Mouse (Mus musculus) CH12.LX (cell line): Measurements from ENCODE around the gene P4ha2. TPM values are rescaled to one million over a fixed set of nuclear protein-coding genes. Genes with fewer than 3 reads are reported as not detected.

Experiments
- DNase-seq: peaks from one replicate; pipeline ENCODE4 v3.0.0-alpha.2; 2013; ENCODE audit errors: extremely low read depth
- H3K27ac ChIP-seq: 2 replicates; pipeline ENCODE4 v1.5.1; 2012; ENCODE audit warnings: low read depth, mild to moderate bottlenecking, control low read depth, moderate library complexity; ENCODE audit not compliant: insufficient read depth
- H3K27me3 ChIP-seq: replicated peaks from 2 replicates; pipeline ENCODE3; 2012; ENCODE audit warnings: inconsistent platforms
- H3K36me3 ChIP-seq, 2 experiments: replicated peaks in 1 of 2; 2 replicates each; pipeline versions ENCODE3 to v1.6.1; 2012; ENCODE audit warnings: inconsistent platforms in 1 of 2, low read length in 1 of 2, mild to moderate bottlenecking in 1 of 2, mixed read lengths in 1 of 2, moderate library complexity in 1 of 2; ENCODE audit not compliant: control insufficient read depth in 1 of 2, insufficient read depth in 1 of 2
- H3K4me1 ChIP-seq, 2 experiments: 2 replicates each; pipeline ENCODE4 v1.6.1; 2012; ENCODE audit warnings: inconsistent platforms in 1 of 2, moderate library complexity in 1 of 2; ENCODE audit not compliant: insufficient read depth in 2 of 2, control insufficient read depth in 1 of 2
- H3K4me2 ChIP-seq: 2 replicates; pipeline ENCODE4 v1.6.1; 2012; ENCODE audit warnings: low read depth, mild to moderate bottlenecking, control low read depth; ENCODE audit not compliant: poor library complexity, insufficient read depth, severe bottlenecking
- H3K4me3 ChIP-seq, 3 experiments: fragments of 150-350 bp in 1 of 3; sonication (generic) in 1 of 3; replicated peaks in 1 of 3; 2 replicates each; pipeline versions ENCODE3 to v1.5.1; 2011 to 2012; ENCODE audit warnings: low read depth in 2 of 3, low read length in 2 of 3, mild to moderate bottlenecking in 2 of 3, moderate library complexity in 2 of 3, control low read depth in 1 of 3, improper control_type of control experiment in 1 of 3, inconsistent platforms in 1 of 3, mixed read lengths in 1 of 3; ENCODE audit not compliant: poor library complexity in 1 of 3
- H3K79me2 ChIP-seq: replicated peaks from 2 replicates; pipeline ENCODE4 v1.6.1; 2012; ENCODE audit warnings: mild to moderate bottlenecking, moderate library complexity; ENCODE audit not compliant: control insufficient read depth, poor library complexity, insufficient read depth, severe bottlenecking; ENCODE audit errors: extremely low read depth
- H3K9ac ChIP-seq: 2 replicates; pipeline ENCODE4 v1.6.1; 2012; ENCODE audit warnings: low read depth, mild to moderate bottlenecking, control low read depth, moderate library complexity; ENCODE audit not compliant: insufficient read depth
- H3K9me3 ChIP-seq: replicated peaks from 2 replicates; pipeline ENCODE3; 2012; ENCODE audit warnings: low read length, inconsistent platforms, mixed read lengths
- BHLHE40 ChIP-seq: IDR thresholded peaks from 2 replicates; pipeline ENCODE4 v1.6.1; 2011; ENCODE audit warnings: mild to moderate bottlenecking, low read depth, low read length, improper control_type of control experiment
- CHD1 ChIP-seq: IDR thresholded peaks from 2 replicates; pipeline ENCODE4 v1.6.1; 2012; ENCODE audit warnings: low read depth, low read length, improper control_type of control experiment, inconsistent platforms
- CHD2 ChIP-seq: IDR thresholded peaks from 2 replicates; pipeline ENCODE4 v1.6.1; 2011; ENCODE audit warnings: low read length, improper control_type of control experiment
- E2F4 ChIP-seq: IDR thresholded peaks from 2 replicates; pipeline ENCODE4 v1.6.1; 2011; ENCODE audit warnings: low read depth, low read length, improper control_type of control experiment; ENCODE audit not compliant: insufficient replicate concordance
- GABPA ChIP-seq: IDR thresholded peaks from 2 replicates; pipeline ENCODE4 v1.6.1; 2012; ENCODE audit warnings: low read depth, low read length, improper control_type of control experiment, inconsistent platforms; ENCODE audit not compliant: insufficient replicate concordance
- MAFK ChIP-seq: IDR thresholded peaks from 2 replicates; pipeline ENCODE4 v1.6.1; 2011; ENCODE audit warnings: low read length, improper control_type of control experiment; ENCODE audit not compliant: insufficient replicate concordance
- MAZ ChIP-seq: IDR thresholded peaks from 2 replicates; pipeline ENCODE4 v1.6.1; 2012; ENCODE audit warnings: low read depth, mild to moderate bottlenecking, inconsistent platforms, low read length, improper control_type of control experiment, moderate library complexity
- MEF2A ChIP-seq: IDR thresholded peaks from 2 replicates; pipeline ENCODE4 v1.6.1; 2014; ENCODE audit warnings: low read depth, mild to moderate bottlenecking, inconsistent platforms, low read length, improper control_type of control experiment, borderline replicate concordance
- MXI1 ChIP-seq: IDR thresholded peaks from 2 replicates; pipeline ENCODE4 v1.6.1; 2011; ENCODE audit warnings: mild to moderate bottlenecking, low read depth, low read length, improper control_type of control experiment
- POLR2A ChIP-seq: IDR thresholded peaks from 2 replicates; pipeline ENCODE4 v1.6.1; 2011; ENCODE audit warnings: low read depth, mild to moderate bottlenecking, improper control_type of control experiment, low read length
- POLR2AphosphoS2 ChIP-seq: IDR thresholded peaks from 2 replicates; pipeline ENCODE4 v1.6.1; 2011; ENCODE audit warnings: low read depth, low read length, improper control_type of control experiment
- RAD21 ChIP-seq: IDR thresholded peaks from 2 replicates; pipeline ENCODE4 v1.6.1; 2011; ENCODE audit warnings: low read depth, mild to moderate bottlenecking, low read length, improper control_type of control experiment, moderate library complexity
- RCOR1 ChIP-seq: conservative IDR thresholded peaks from 2 replicates; pipeline ENCODE4 v1.6.1; 2012; ENCODE audit warnings: low read depth, mild to moderate bottlenecking, inconsistent platforms, low read length, improper control_type of control experiment
- SIN3A ChIP-seq: IDR thresholded peaks from 2 replicates; pipeline ENCODE4 v1.6.1; 2012; ENCODE audit warnings: low read length, improper control_type of control experiment, inconsistent platforms
- SMC3 ChIP-seq: IDR thresholded peaks from 2 replicates; pipeline ENCODE4 v1.6.1; 2011; ENCODE audit warnings: low read depth, low read length, improper control_type of control experiment
- TBP ChIP-seq: conservative IDR thresholded peaks from 2 replicates; pipeline ENCODE4 v1.6.1; 2011; ENCODE audit warnings: low read depth, low read length, improper control_type of control experiment
- UBTF ChIP-seq: IDR thresholded peaks from 2 replicates; pipeline ENCODE4 v1.6.1; 2012; ENCODE audit warnings: low read depth, mild to moderate bottlenecking, inconsistent platforms, low read length, improper control_type of control experiment, moderate library complexity
- USF1 ChIP-seq: IDR thresholded peaks from 2 replicates; pipeline ENCODE4 v1.6.1; 2014; ENCODE audit warnings: low read depth, mild to moderate bottlenecking, inconsistent platforms, low read length, improper control_type of control experiment
- USF2 ChIP-seq: conservative IDR thresholded peaks from 2 replicates; pipeline ENCODE4 v1.6.1; 2011; ENCODE audit warnings: low read depth, low read length, improper control_type of control experiment
- ZMIZ1 ChIP-seq: IDR thresholded peaks from 2 replicates; pipeline ENCODE4 v1.6.1; 2012; ENCODE audit warnings: low read depth, mild to moderate bottlenecking, inconsistent platforms, low read length, improper control_type of control experiment
- ZNF384 ChIP-seq: IDR thresholded peaks from 2 replicates; pipeline ENCODE4 v1.6.1; 2012; ENCODE audit warnings: low read depth, low read length, improper control_type of control experiment, inconsistent platforms
- dilution Hi-C: fragments of 300-500 bp; cut with MboI; formaldehyde crosslinking; loops from 2 replicates; pipeline ENCODE4 v1.14.3; 2020; ENCODE audit warnings: low sequenced_read_pairs; ENCODE audit not compliant: extremely low pct_unique_long_range_greater_than_20kb, extremely low pct_ligation_motif_present
- in situ Hi-C: fragments of 300-500 bp; cut with MboI; formaldehyde crosslinking; loops from 3 replicates; pipeline ENCODE4 v1.14.3; 2019; ENCODE audit warnings: low sequenced_read_pairs, low pct_ligation_motif_present, low pct_unique_long_range_greater_than_20kb, mixed read lengths
- polyA plus RNA-seq: library from polyadenylated mRNA; unstranded; fragments of >175 nt; gene quantifications from 2 replicates; pipeline ENCODE4 v1.2.1, GENCODE M21; 2012; ENCODE audit warnings: low read depth; ENCODE audit not compliant: insufficient read length
- total RNA-seq, 2 experiments: library from RNA; depleted of rRNA; stranded (reverse); fragments of 300-350 nt in 1 of 2; fragments of >200 nt in 1 of 2; gene quantifications; 2 replicates each; pipeline ENCODE4 v1.2.3; 2012 to 2014

P4ha2 gene
- total and polyA plus RNA-seq, 3 experiments = 3.6 to 10.0 (median 7.9) TPM

GRCm38 (mm10) chr11:54174226-54174625 lies 74.3 kb downstream of the P4ha2 start:
- in situ Hi-C loops (no loop called here), dilution Hi-C loops (no loop called here)
- Histone ChIP-seq H3K79me2 (no peaks in the 10 kb centered on the region), H3K27me3 (no peaks in the 10 kb centered on the region), H3K4me3 (no peak overlapping the region), H3K9ac (no peak overlapping the region), H3K36me3 (no peaks in the 10 kb centered on the region), H3K4me1 (peaks cover 7 to 30% of the 10 kb centered on the region in 2 experiments), H3K4me2 (no peak overlapping the region), H3K9me3 (peaks cover 20% of the 10 kb centered on the region), H3K27ac (no peak overlapping the region)
- no peak for DNase-seq
- no peak for TF ChIP-seq SIN3A
- TF ChIP-seq MEF2A = no peak
- TF ChIP-seq RCOR1 = no peak
- TF ChIP-seq RAD21 = no peak
- TF ChIP-seq MAFK = no peak
- TF ChIP-seq BHLHE40 = no peak
- no peak for TF ChIP-seq POLR2A

- Histone ChIP-seq H3K9me3 (peaks cover 16% of the 10 kb centered on the region), H3K27me3 (no peaks in the 10 kb centered on the region), H3K4me3 (no peak overlapping the region), H3K4me2 (no peak overlapping the region), H3K79me2 (no peaks in the 10 kb centered on the region), H3K36me3 (no peaks in the 10 kb centered on the region), H3K4me1 (peaks cover 4 to 27% of the 10 kb centered on the region in 2 experiments), H3K27ac (no peak overlapping the region), H3K9ac (no peak overlapping the region)
- in situ Hi-C loops = no loop called here
- no peak for DNase-seq
- no peak for TF ChIP-seq BHLHE40
- no peak for TF ChIP-seq RCOR1
- TF ChIP-seq CHD1 = no peak
- no peak for TF ChIP-seq USF1
- no peak for TF ChIP-seq TBP
- no peak for TF ChIP-seq ZMIZ1
- TF ChIP-seq UBTF = no peak
- TF ChIP-seq E2F4 = no peak
- TF ChIP-seq ZNF384 = no peak
- TF ChIP-seq RAD21 = no peak
- no peak for TF ChIP-seq POLR2AphosphoS2
- no peak for TF ChIP-seq MAZ
- TF ChIP-seq USF2 = no peak
- no peak for TF ChIP-seq GABPA
- TF ChIP-seq MXI1 = no peak
- no peak for TF ChIP-seq CHD2
- TF ChIP-seq SMC3 = no peak
- dilution Hi-C loops = no loop called here
Measured at GRCm38 (mm10) chr11:54174877-54175276, 75.0 kb downstream of the P4ha2 start.

Other genes starting within 250 kb of the P4ha2 start
- 0.88 and 2.7 TPM in 2 replicates for gene Gm12216, start 240.8 kb upstream of the P4ha2 start, total RNA-seq (2012; rRNA removed)
- gene Gm12216, start 240.8 kb upstream of the P4ha2 start, total RNA-seq (2014; rRNA removed) = 0.73 and 0.77 TPM in 2 replicates
- 0.56 and 1.1 TPM in 2 replicates for gene Gm12216, start 240.8 kb upstream of the P4ha2 start, polyA plus RNA-seq
- gene Slc22a5, start 208.4 kb upstream of the P4ha2 start, total RNA-seq (2012; rRNA removed) = 5.3 and 6.7 TPM in 2 replicates
- gene Slc22a5, start 208.4 kb upstream of the P4ha2 start, total RNA-seq (2014; rRNA removed) = 6.2 and 6.4 TPM in 2 replicates
- 5.6 and 7.1 TPM in 2 replicates for gene Slc22a5, start 208.4 kb upstream of the P4ha2 start, polyA plus RNA-seq
- gene Slc22a21, start 119.8 kb upstream of the P4ha2 start, total RNA-seq (2012; rRNA removed) = not detected in 2 replicates
- not detected in 2 replicates for gene Slc22a21, start 119.8 kb upstream of the P4ha2 start, total RNA-seq (2014; rRNA removed)
- gene Slc22a21, start 119.8 kb upstream of the P4ha2 start, polyA plus RNA-seq = not detected in 2 replicates
- not detected in 2 replicates for gene Slc22a4, start 72.0 kb upstream of the P4ha2 start, total RNA-seq (2012; rRNA removed)
- not detected in 2 replicates for gene Slc22a4, start 72.0 kb upstream of the P4ha2 start, total RNA-seq (2014; rRNA removed)
- not detected in 2 replicates for gene Slc22a4, start 72.0 kb upstream of the P4ha2 start, polyA plus RNA-seq
- not detected in 2 replicates for gene Pdlim4, start 31.1 kb upstream of the P4ha2 start, total RNA-seq (2012; rRNA removed)
- not detected in 2 replicates for gene Pdlim4, start 31.1 kb upstream of the P4ha2 start, total RNA-seq (2014; rRNA removed)
- not detected in 2 replicates for gene Pdlim4, start 31.1 kb upstream of the P4ha2 start, polyA plus RNA-seq
- 1.9 and 2.6 TPM in 2 replicates for gene Csf2, start 149.6 kb downstream of the P4ha2 start, total RNA-seq (2012; rRNA removed)
- 1.4 and 2.4 TPM in 2 replicates for gene Csf2, start 149.6 kb downstream of the P4ha2 start, total RNA-seq (2014; rRNA removed)
- 0.79 and 0.83 TPM in 2 replicates for gene Csf2, start 149.6 kb downstream of the P4ha2 start, polyA plus RNA-seq
- gene Il3, start 167.2 kb downstream of the P4ha2 start, total RNA-seq (2012; rRNA removed) = 2.7 and 4.8 TPM in 2 replicates
- gene Il3, start 167.2 kb downstream of the P4ha2 start, total RNA-seq (2014; rRNA removed) = 1.5 and 1.9 TPM in 2 replicates
- gene Il3, start 167.2 kb downstream of the P4ha2 start, polyA plus RNA-seq = 1.3 and 3.5 TPM in 2 replicates
- gene Acsl6, start 203.7 kb downstream of the P4ha2 start, total RNA-seq (2012; rRNA removed) = 94.7 and 96.9 TPM in 2 replicates
- gene Acsl6, start 203.7 kb downstream of the P4ha2 start, total RNA-seq (2014; rRNA removed) = 74.1 and 74.9 TPM in 2 replicates
- 204 and 222 TPM in 2 replicates for gene Acsl6, start 203.7 kb downstream of the P4ha2 start, polyA plus RNA-seq